Mouse (Mus musculus) heart, postnatal 36 days (tissue): ENCODE results near the gene Wipf2. TPM values are rescaled to one million over a fixed set of nuclear protein-coding genes. Genes with fewer than 3 reads are reported as not detected.
"Not testable (repeated sequence)": the region's sequence is repeated elsewhere in the genome, so short reads cannot be mapped to it uniquely, and the experiment has no call there.

Experiments
- DNase-seq, 2 experiments: peaks; one replicate each; pipeline ENCODE4 v3.0.0; 2021 to 2022
- intact Hi-C: fragments of 180-260 bp; cut with DNase I; formaldehyde crosslinking; loops from one replicate; pipeline ENCODE4 v1.15.1; 2025
- total RNA-seq, 2 experiments: library from RNA; stranded (reverse); gene quantifications; 2 replicates each; pipeline ENCODE4 v1.2.3; 2021

Wipf2 gene
- 10 to 100 TPM in 1 of 2 experiments, 1 to 10 TPM in 1; 8.1 to 10.2 TPM for total RNA-seq

DNA sequence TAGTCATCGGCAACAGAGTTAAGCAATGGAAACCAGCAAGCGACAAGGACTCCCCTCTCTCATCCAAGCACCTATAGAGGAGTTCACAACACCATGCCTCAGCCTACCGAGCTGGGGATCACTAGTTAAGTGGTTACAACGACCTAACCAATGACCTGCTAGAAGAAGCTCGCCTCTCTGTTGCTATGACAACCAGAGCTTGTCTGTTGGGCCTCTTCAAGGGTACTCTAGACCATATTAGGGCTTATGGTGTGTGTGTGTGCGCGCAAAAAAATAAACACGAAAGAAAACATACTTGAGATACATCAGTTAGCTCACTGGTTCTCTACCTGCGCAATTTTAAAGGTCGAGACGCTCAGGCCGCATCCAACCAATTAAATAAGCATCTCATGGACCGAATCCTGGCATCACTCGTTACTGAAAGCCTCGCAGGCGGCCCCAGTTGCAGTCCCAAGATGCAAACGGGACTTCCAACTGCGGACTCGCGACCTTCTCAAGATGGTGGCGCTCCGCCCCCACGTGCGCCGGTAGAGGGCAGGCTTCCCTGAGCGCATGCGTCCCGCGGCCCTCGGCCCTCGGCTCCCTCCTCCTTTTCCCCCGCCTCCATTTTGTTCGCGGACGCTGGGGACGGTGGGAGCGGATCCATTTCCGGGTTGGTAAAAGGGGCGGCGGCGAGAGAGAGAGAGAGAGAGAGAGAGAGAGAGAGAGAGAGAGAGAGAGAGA lies at the start of gene Wipf2:
Gene Wipf2, plus strand, starts transcription at position 611 of the 723 bp plus-strand sequence.
- peak; percentile 94 to 95 for DNase-seq
- intact Hi-C loops = loop anchor here (5.0 kb wide), 1 partner anchor 109 kb away; no protein-coding TSS in a partner anchor

DNA sequence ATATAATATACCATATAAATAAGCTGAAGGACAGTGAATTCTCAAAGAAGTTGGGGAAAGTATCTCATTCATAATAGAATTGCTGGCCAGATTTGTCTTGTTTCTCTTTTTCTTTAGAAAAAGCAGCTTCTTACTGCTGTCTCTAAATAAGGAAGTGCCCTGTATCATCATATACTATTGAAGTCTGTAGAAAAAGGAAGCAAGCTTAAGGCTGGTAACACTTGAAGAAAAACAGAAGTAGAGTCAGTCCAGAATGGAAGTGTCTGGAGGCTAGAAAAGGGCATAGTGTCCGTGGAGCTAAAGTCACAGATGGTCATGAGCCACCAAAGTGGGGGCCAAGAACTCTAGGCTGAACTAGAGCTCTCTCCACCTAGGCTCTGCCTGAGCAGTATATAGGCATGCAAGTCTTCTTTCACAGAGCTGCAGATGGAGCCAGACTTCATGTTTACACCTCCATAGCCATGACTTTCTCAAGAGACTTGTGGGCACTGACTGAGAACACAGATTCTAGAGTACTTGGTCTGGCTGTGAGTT lies 46.7 kb upstream of the Wipf2 start:
- intact Hi-C loops = no loop called here
- no peak for DNase-seq

DNA sequence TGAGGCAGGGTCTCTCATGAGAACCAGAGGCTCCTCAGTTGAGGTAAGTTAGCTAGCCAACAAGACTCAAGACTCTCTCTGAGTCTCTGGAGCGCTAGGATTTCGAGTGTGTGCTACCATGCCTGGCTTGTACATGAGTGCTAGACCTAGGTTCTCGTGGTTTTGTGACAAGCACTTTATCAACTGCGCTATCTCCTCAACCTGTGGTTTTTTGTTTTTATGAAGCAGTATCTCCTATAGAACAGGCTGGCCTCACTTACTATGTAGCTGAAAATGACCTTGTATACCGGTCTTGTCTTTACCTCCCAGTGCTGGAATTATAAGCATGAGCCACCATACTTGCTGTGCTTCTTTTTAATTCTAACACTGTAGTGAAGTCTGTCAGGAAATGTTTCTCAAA lies 42.5 kb upstream of the Wipf2 start:
- no peak for DNase-seq
- intact Hi-C loops = no loop called here

DNA sequence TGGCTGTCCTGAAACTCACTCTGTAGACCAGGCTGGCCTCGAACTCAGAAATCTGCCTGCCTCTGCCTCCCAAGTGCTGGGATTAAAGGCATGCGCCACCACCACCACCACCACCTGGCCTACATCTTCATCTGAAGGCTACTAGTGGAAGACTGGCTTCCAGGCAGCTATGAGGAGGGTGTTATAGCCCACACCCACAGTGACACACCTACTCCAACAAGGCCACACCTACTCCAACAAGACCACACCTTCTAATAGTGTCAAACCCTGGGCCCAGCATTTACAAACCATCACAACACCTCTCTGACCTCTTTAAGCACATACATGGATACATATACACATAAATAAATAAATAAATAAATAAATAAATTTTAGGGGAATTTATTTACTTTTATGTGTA lies 37.4 kb upstream of the Wipf2 start:
- intact Hi-C loops, DNase-seq: not testable (repeated sequence)

DNA sequence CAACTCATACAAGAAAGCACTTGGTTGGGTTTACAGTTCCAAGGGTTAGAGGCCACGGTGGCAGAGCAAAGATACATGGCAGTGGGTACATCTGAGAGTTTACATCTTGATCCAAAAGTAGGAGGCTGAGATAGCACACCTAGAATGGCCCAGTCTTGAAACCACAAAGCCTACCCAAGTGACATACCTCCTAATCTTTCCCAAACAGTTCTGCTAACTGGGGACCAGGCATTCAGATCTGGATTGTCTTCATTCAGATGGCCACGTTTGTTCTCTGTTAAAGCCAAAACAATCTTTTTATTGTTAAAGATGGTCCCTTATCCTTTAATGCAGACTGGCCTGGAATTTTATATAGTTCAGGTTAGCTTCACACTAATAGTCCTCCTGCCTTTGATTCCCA lies 35.6 kb upstream of the Wipf2 start:
- DNase-seq = no peak
- intact Hi-C loops = loop anchor here (2.0 kb wide), 2 partner anchors 17 to 39 kb away; no protein-coding TSS in a partner anchor

DNA sequence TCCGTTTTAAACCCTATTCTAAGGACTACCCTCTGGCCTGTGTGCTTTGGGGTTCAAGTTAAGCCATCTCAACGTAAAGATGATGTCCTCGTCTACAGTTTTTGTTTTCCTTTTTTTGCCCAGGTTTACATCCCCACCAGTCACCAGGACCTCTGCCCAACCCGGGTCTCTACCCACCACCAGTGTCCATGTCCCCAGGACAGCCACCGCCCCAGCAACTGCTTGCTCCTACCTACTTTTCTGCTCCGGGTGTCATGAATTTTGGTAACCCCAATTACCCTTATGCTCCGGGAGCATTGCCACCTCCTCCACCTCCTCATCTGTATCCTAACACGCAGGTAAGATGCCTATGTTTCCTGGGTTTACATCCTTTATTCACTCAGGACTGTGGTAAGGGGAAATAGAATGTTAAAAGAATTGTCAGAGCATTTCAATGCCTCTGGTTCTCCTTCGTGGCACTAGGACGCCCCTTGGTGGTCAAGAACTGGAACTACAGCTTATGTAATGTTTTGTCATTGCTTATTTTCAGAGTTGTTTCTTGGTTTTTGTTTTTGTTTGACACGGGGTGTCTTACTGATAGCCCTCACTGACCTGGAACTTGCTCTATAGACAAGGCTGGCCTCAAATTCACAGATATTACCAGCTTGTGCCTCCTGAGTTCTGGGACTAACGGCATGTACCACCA lies 34.2 kb upstream of the Wipf2 start:
- peak; percentile 44 to 47 for DNase-seq
- intact Hi-C loops = loop anchor here (2.0 kb wide), 2 partner anchors 18 to 40 kb away; no protein-coding TSS in a partner anchor

DNA sequence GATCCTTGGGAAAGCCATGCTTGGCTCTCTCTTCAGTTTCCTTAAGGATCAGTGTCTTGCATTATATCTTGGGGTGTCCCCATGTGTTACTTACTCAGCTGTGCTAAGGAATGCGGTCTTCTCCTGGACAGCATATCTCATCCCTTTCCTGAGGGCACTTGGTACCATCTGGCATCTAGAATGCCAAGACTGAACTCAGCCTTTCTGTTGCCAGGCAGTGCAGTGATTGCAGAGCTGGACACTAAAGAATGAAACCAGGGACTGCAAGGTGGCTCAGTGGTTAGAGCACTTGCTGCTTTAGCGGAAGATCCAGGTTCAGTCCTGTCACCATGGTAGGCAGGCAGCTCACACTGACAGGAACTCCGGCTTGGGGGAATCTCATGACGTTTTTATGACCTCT lies 33.6 kb upstream of the Wipf2 start:
- intact Hi-C loops = loop anchor here (1.0 to 2.0 kb wide), 3 partner anchors 19 to 132 kb away; no protein-coding TSS in a partner anchor
- DNase-seq = no peak

DNA sequence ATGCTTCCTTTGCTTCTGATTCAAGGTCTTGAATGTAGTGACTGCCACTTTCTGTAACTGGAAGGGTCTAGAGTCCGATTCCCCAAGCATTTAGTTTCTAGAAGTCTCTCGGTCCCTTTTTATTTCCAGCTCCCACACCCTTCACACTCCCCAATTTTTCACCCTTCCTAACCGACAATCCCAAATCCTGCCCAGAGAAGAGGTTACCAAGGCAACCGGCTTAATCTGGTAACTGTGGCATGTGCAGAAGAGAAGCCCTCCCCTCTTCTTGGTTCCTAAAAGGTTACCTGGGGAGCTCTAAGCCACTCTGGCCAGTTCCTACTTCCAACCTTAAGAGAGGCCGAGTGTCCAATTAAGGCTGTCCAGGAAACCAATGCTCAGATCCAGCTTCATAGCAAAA lies 28.1 kb upstream of the Wipf2 start:
- DNase-seq = no peak
- intact Hi-C loops = no loop called here

DNA sequence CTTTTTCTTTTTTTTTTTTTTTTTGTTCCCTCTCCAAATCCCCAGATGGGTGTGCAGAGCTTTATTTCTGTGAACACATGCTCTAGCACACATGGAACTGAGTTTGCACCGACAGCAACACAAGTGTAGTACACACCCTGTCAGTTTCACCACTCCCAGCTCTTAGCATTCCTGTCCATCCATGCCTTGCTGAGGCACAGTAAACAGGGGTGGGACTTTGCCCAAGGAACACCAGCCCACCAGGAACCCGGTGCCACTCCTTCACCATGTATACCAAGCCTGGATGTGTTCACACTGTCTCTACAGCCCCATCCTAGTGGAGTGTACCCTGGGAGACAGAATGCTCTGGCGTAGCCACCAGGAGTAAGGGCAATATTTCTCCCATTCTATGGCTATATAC lies 27.7 kb upstream of the Wipf2 start:
- intact Hi-C loops = no loop called here
- no peak for DNase-seq

DNA sequence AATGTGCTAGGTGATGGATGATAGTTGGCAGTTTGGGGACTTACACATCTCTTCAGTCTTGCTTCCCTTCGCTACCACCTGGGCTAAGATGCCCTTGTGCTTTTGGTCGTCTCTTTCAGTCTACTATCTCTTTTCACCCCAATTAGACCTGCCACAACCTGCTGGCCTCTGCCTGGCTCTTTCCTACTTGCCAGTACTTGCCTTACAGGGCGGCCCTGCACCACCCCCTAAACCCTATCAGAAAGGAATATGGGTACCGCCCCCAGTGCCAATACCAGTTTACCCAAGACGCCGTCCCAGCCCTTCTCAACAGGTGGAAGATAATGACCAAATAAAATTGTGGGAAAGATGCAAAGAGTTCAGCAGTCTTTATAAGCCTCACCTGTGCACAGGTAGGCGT lies 27.3 kb upstream of the Wipf2 start:
- no peak for DNase-seq
- intact Hi-C loops = no loop called here

DNA sequence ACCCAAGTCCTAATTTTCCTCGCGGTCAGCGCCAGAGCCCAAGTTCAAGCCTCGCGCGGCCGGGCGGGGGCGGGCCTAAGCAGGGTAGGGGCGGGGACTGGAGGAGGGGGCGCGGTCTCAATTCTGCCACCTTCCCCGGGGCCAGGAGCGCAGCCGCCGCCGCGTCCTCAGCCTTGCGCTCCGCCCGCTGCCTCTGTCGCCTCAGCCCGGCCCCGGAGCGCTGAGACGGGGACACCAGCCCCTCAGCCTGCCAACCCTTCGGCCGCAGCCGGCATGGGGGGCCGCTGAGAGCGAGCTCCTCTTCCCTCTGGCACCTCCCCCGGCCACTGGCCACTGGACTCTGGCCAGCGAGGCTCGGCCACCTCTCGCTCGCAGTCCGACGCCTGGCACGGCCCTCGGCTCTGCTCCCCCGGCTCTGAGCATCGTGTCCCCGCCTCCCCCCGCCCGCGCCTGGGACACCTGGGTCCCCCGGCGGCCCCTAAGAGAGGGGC lies 26.7 kb upstream of the Wipf2 start, which contains the start of gene Rapgefl1:
Gene Rapgefl1, plus strand, starts transcription at position 135 of the 491 bp plus-strand sequence.
- intact Hi-C loops = no loop called here
- DNase-seq = peak; percentile 82 to 83

DNA sequence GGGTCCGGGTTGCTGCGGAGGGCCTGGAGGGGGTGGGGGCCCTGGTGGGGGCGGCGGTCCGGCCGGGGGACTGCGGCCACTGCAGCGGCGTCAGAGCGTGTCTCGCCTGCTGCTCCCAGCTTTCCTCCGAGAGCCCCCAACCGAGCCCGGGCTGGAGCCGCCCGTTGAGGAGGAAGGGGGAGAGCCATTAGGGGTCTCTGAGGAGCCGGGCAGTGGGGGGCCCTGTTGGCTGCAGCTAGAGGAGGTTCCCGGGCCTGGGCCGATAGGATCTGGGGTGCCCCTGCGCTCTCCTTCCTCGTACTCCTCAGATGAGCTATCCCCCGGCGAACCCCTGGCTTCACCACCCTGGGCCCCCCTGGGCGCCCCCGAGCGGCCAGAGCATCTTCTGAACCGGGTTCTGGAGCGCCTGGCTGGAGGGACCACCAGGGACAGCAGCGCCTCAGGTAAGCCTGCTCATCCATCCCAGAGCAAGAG lies 26.2 kb upstream of the Wipf2 start:
- intact Hi-C loops = no loop called here
- DNase-seq = no peak

DNA sequence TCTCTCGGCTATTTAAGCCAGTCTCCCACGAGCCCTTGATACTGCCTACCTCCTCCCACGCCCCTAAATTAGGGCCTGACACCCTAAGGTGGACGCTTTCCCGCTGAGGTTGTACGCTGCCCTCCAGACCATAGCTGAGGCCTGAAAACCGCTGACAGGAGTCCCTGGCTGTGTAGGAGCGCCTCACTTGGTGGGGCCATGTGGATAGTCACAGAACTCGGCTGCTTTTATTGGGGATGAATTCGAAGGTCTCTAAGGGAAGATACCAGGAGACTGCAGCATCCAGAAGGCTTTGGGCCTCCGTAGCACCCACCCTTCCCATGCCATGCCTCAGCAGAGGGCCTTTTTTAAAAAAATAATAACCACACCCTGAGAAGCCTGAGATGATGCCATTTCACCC lies 25.5 kb upstream of the Wipf2 start:
- intact Hi-C loops = no loop called here

DNA sequence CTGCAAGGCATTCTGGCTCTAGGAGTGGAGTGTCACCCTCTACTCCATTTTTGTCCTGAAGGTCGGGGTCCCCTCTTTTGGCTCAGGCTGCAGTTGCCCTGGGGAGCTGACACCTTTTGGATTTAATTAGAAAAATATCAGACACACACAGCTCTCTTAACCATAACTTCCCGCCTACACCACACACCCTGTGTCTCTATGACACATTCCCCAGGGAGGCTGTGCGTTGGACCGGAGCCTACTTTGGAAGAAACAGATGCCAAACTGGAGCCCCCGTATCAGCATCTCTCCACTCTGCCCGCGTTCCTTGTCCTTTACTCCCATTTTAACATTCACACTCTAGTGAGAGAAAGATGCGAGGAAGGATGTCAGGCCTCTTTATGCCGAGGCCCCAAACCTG lies 24.9 kb upstream of the Wipf2 start:
- DNase-seq = no peak
- intact Hi-C loops = no loop called here

More for the DNA sequence above, 25.5 kb upstream of the Wipf2 start:
- no peak for DNase-seq

DNA sequence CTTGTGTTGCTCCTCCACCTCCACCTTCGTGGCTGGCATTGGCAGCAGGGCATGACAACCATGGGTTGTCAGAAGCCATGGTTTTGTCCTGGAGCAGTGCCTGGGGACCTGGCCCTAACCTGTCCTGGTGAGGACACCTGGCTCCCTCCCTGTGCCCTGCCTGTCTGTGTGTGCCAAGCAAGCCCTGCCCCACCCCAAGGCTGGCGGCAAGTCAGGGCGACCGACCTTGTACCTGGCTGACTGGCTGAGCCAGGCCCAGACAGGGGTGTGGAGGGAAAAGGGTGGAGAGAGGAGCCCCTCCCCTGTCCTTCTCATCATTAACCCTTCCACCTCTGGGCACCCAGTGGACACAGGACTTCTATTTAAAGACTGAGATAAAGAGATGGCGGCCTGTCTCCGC lies 24.0 kb upstream of the Wipf2 start:
- no peak for DNase-seq
- intact Hi-C loops = no loop called here

DNA sequence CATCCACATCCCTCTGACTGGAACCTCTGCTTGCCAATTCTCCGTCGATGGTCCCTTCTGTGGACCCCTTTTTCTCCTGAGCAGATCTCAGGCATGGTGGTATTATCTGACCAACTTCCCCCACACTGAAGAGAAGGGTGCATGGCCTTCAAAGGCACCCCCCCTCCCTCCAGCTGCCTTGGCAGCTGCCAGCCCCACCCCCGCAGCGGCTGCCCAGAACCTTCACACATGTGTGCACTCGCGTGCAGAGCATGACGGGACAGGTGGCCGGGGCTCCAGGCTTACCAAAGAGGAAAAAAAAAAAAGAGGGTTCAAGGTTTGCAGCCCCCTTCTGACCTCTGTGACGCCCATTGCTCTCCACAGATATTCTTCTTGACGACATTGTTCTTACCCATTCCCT lies 23.5 kb upstream of the Wipf2 start:
- intact Hi-C loops = no loop called here
- DNase-seq = no peak

DNA sequence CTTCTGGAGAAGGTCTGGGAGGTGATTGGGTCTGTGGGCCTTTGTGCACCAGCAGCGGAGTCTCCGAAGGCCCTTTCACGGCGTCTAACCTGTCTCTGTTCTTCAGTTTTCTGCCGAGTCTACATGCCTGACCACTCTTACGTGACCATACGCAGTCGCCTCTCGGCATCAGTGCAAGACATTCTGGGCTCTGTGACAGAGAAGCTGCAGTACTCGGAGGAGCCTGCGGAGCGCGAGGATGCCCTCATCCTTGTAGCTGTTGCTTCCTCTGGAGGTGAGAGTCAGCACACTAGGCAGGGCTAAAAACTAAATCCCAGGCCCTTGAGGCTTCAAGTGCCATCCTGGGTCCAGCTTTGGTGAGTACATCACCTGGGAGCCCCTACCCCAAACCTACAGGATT lies 17.4 kb upstream of the Wipf2 start:
- intact Hi-C loops = no loop called here
- no peak for DNase-seq

DNA sequence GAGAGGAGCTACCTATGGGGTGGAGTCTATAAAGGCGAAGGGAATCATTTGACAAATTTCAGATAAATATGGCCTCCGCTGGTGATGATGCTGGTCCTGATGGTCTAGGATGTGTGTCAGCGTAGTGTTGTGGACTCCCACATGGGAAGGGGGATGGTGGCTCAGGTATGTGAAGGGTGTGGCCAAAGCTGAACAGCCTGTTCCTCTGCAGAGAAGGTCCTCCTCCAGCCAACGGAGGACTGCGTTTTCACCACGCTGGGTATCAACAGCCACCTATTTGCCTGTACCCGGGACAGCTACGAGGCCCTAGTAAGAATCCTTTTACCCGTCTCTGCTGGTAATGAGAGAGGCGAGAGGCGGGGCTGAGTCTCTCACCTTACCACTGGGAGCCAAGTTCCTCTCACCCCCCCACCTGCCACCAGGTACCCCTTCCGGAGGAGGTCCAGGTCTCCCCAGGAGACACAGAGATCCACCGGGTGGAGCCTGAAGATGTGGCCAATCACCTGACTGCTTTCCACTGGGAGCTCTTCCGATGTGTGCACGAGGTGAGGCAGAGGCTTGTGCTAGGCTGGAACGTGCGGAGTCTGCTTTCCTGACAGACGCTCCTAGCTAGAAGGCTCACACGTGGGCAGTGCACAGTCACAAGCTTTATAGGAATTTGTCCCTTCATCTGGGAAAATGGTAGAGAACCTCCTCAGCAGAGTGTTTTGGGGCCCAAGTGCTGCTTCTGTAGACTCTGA lies 16.4 kb upstream of the Wipf2 start:
- DNase-seq = no peak
- intact Hi-C loops = no loop called here

DNA sequence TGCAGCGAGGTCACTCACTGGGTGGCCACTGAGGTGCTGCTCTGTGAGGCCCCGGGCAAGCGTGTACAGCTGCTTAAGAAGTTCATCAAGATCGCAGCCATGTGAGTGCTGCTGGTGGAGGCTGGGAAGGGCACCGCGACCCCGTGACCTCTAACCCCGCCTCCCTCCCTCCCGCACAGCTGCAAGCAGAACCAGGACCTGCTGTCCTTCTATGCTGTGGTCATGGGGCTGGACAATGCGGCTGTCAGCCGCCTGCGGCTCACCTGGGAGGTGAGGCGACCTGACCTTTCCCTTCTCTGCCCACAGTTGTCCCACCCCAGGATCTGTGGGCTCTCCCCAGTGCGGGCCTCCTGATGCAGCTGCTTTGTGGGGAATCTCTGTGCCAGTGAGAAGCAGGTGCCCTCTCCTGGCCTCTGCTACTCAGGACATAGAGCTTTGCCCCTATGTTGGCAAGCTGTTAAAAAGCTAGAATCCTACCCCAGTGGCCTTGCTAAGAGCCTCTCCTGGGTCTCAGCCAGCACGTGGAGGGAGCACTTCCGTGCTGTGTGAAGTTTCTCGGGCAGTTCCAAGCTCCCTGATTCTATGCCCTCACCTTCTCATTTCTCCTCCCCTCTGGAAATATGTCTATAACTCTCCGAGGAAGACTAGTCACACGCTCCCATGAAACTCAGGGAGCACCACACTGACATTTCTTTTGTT lies 14.1 kb upstream of the Wipf2 start:
- DNase-seq = no peak
- intact Hi-C loops = no loop called here
